Mouse (Mus musculus): Measurements from ENCODE around the gene Dmbt1. TPM values are rescaled to one million over a fixed set of nuclear protein-coding genes. Genes with fewer than 3 reads are reported as not detected.
"Not testable (repeated sequence)": the region's sequence is repeated elsewhere in the genome, so short reads cannot be mapped to it uniquely, and the experiment has no call there.

The Dmbt1 gene
- polyA plus RNA-seq, 1 experiment from 2014 or later, result not detected

DNA sequence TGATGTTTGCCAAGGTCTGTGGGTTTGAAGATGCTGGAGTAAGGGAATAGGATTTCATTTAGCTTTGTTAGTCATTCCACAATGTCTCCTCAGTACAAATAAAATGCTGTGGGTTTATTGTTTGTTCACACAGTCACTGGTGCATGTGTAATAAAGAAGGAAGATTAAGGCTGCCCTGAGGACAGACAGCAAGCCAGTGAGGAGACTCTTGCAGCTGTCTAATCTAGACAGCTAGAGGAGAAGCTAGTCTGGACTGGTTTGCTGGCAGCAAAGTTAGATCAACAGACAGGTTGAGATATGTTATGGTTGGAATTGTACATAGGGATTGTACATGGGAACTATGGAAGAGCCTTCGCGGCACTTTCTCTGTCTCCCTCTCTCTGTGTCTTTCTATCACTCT lies 24.6 kb upstream of the Dmbt1 start:
- Histone ChIP-seq H3K9ac (no peak overlapping the region), H3K4me1 (no peaks in the 10 kb centered on the region), H3K4me2 (no peak overlapping the region), H3K4me3 (no peak overlapping the region), H3K36me3 (no peaks in the 10 kb centered on the region), H3K27ac (no peak overlapping the region), H3K27me3 (no peaks in the 10 kb centered on the region), H3K9me3 (no peaks in the 10 kb centered on the region)
- ATAC-seq (ENCODE audit: borderline replicate concordance, extremely low read depth, low FRiP score, low TSS enrichment), result no peak
- WGBS, result 97% methylated on average over 2 of the region's 2 CpGs

DNA sequence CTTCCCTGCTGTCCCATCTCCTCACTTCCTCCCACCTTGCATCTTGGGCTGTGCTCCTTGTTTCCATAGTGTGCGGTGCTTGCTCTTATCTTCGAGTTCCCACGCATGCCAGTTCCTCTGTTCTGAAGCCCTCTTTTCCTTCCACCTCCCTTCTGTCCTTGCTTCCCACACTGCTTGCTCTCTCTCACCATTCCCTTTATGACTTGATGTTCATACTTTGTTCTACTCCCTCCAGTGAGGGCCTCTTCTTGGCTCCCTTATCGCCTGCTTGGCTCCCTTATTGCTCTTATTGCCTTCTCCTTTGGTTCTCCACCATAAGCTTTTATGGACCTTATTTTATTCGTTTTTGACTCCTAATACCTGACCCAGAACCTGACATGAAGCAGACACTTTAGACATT lies 22.7 kb upstream of the Dmbt1 start:
- no peaks in the 10 kb centered on the region for H3K36me3 ChIP-seq
- no peak for ATAC-seq (ENCODE audit: borderline replicate concordance, extremely low read depth, low FRiP score, low TSS enrichment)
- H3K9me3 ChIP-seq, result no peaks in the 10 kb centered on the region
- no peak overlapping the region for H3K9ac ChIP-seq
- H3K4me2 ChIP-seq, result no peak overlapping the region
- WGBS, result 72% methylated on average over 5 of the region's 5 CpGs
- H3K4me1 ChIP-seq, result no peaks in the 10 kb centered on the region
- no peak overlapping the region for H3K27ac ChIP-seq
- H3K4me3 ChIP-seq, result no peak overlapping the region
- H3K27me3 ChIP-seq, result no peaks in the 10 kb centered on the region

DNA sequence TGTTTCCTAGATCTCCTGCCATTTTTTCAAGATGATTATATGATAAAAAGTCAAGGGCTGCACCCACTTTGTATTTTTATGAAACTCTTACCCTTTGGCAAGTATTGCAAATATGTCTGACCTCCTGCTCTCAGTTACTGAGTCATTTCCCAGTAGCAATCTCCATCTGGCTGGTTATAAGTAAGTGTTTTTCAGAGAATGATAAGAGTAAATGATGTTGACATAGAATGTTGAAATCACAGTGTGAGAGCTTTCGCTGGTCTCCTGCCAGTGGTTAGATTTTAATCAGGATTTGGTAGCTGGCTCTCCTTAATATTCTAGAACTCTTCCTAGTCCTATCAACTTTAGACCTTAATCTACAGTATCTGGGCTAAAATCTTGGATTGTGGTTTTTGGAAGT lies 20.0 kb upstream of the Dmbt1 start:
- 36% methylated on average over 1 of the region's 1 CpGs for WGBS

DNA sequence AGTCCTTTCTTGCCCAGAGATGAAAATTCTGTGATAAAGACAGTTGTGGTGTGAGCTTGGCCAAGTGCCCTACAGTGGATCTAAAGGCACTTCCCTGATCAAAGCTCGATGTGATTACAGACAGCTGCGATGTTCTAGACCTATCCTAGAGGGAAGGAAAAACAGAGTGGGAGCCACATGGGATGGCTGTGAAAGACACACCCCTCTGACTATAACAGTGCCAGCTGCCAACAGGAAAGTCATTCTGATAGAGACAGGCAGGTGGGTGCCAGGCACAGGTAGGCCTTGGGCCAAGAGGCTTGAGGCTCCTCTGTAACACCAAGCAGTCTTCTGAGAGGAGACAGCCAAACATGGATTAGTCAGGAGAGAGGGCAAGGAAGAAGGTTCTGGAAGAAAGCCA lies 12.7 kb upstream of the Dmbt1 start:
- H3K27me3 ChIP-seq, result no peaks in the 10 kb centered on the region
- H3K4me2 ChIP-seq, result no peak overlapping the region
- no peak overlapping the region for H3K4me3 ChIP-seq
- no peak for ATAC-seq (ENCODE audit: borderline replicate concordance, extremely low read depth, low FRiP score, low TSS enrichment)
- no peaks in the 10 kb centered on the region for H3K9me3 ChIP-seq
- no peaks in the 10 kb centered on the region for H3K4me1 ChIP-seq
- no peak overlapping the region for H3K9ac ChIP-seq
- WGBS, result 74% methylated on average over 2 of the region's 2 CpGs
- no peak overlapping the region for H3K27ac ChIP-seq
- H3K36me3 ChIP-seq, result no peaks in the 10 kb centered on the region

More for the DNA sequence above, 20.0 kb upstream of the Dmbt1 start:
- no peak for ATAC-seq (ENCODE audit: borderline replicate concordance, extremely low read depth, low FRiP score, low TSS enrichment)
- no peak overlapping the region for H3K4me3 ChIP-seq
- H3K4me1 ChIP-seq, result no peaks in the 10 kb centered on the region
- H3K9ac ChIP-seq, result no peak overlapping the region
- no peaks in the 10 kb centered on the region for H3K27me3 ChIP-seq
- H3K4me2 ChIP-seq, result no peak overlapping the region
- no peaks in the 10 kb centered on the region for H3K36me3 ChIP-seq
- peak overlapping the region; percentile 22; the same call in 1 of the 2 replicates for H3K27ac ChIP-seq
- no peaks in the 10 kb centered on the region for H3K9me3 ChIP-seq

DNA sequence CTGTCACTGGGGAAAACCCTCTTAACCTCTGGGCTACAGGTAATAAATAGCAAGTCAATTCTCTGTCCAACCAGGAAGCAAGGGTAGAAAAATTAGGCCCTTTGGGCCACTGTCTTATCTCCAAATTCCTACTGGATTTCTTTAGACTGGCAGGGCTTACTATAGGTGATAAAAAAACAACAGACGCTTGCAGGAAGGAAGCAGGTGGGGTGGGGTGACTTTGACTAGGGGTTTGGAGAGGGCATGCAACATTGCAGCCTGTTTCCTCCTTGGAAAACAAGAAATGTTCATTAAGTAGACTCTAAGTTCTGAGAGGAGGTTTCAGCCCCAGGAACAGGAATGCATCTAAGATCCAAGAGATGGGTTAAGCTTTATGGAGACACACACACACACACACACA lies 7.0 kb upstream of the Dmbt1 start:
- Histone ChIP-seq H3K9me3 (no peaks in the 10 kb centered on the region), H3K27me3 (no peaks in the 10 kb centered on the region), H3K27ac (no peak overlapping the region), H3K4me2 (no peak overlapping the region), H3K4me1 (no peaks in the 10 kb centered on the region), H3K36me3 (no peaks in the 10 kb centered on the region), H3K4me3 (no peak overlapping the region), H3K9ac (no peak overlapping the region)
- no peak for ATAC-seq (ENCODE audit: borderline replicate concordance, extremely low read depth, low FRiP score, low TSS enrichment)
- WGBS, result 5% methylated on average over 1 of the region's 1 CpGs

DNA sequence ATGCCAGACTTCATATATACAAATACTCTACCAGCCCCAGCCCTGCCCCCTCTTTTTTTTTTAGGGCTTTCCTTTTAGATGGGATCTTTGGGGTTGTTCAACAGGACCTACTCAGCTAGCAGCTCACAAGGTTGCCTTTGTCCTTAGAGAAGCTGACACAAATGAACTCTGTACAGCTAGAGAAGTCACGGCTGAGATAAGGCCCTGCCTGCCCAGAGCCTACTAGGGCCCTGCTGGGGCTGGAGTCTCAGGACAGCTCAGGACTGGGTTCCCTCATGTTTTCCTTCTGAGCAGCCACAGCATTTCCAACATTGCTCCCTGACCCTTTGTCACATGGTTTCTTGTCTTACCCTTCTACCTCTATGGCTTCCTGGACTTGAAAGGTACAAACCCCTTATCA lies 4.3 kb upstream of the Dmbt1 start:
- no peak for ATAC-seq (ENCODE audit: borderline replicate concordance, extremely low read depth, low FRiP score, low TSS enrichment)
- no peak overlapping the region for H3K4me3 ChIP-seq
- H3K4me2 ChIP-seq, result no peak overlapping the region
- H3K27ac ChIP-seq, result no peak overlapping the region
- 58% methylated on average over 1 of the region's 1 CpGs for WGBS
- no peaks in the 10 kb centered on the region for H3K36me3 ChIP-seq
- no peak overlapping the region for H3K9ac ChIP-seq
- H3K9me3 ChIP-seq, result no peaks in the 10 kb centered on the region
- no peaks in the 10 kb centered on the region for H3K4me1 ChIP-seq
- H3K27me3 ChIP-seq, result no peaks in the 10 kb centered on the region

DNA sequence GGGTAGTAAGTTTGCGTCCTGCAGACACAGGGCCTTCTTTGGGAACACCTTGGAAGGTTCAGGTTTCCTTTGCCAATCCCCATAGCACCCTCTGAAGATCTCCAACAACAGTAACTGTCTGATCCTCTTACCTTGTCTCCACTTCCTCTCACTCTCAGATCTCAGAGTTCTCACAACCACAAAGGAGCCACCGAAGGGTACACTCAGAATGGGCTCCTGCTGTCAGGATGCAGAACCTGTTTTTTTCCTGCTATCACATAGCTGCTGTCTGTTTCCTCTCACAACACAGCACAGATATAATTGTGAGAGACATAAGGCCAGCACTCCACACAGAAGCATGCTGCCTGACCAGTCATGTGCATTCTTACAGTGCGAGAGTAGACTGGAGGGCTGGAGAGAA lies 4.5 kb downstream of the Dmbt1 start:
- no peaks in the 10 kb centered on the region for H3K9me3 ChIP-seq
- H3K4me3 ChIP-seq, result no peak overlapping the region
- H3K9ac ChIP-seq, result no peak overlapping the region
- no peaks in the 10 kb centered on the region for H3K4me1 ChIP-seq
- no peak for ATAC-seq (ENCODE audit: borderline replicate concordance, extremely low read depth, low FRiP score, low TSS enrichment)
- no peaks in the 10 kb centered on the region for H3K36me3 ChIP-seq
- 79% methylated on average over 3 of the region's 3 CpGs for WGBS
- no peak overlapping the region for H3K27ac ChIP-seq
- no peak overlapping the region for H3K4me2 ChIP-seq
- H3K27me3 ChIP-seq, result no peaks in the 10 kb centered on the region

DNA sequence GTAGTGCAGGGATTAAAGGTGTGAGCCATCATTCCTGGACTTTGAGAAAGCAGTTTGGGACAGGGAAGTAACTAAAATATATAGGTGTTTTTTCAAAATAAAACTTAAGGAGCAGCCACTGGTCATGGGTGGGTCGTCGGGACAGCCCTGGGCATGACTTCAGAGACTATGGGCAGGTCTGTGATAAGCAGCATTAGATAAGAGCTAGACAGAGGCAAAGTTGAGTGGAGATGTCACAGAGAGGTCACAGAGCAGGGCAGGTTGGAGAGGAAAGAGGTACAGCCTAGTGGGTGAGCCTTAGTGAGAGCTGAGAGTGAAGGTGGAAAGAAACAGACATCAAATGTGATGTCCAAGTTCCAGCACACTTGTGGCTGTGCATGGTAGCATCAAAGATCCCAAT lies 5.2 kb downstream of the Dmbt1 start:
- Histone ChIP-seq H3K9me3 (no peaks in the 10 kb centered on the region), H3K27ac (no peak overlapping the region), H3K4me1 (no peaks in the 10 kb centered on the region), H3K27me3 (no peaks in the 10 kb centered on the region), H3K36me3 (no peaks in the 10 kb centered on the region), H3K4me3 (no peak overlapping the region), H3K4me2 (no peak overlapping the region), H3K9ac (no peak overlapping the region)
- no peak for ATAC-seq (ENCODE audit: borderline replicate concordance, extremely low read depth, low FRiP score, low TSS enrichment)
- WGBS, result 45% methylated on average over 2 of the region's 2 CpGs

DNA sequence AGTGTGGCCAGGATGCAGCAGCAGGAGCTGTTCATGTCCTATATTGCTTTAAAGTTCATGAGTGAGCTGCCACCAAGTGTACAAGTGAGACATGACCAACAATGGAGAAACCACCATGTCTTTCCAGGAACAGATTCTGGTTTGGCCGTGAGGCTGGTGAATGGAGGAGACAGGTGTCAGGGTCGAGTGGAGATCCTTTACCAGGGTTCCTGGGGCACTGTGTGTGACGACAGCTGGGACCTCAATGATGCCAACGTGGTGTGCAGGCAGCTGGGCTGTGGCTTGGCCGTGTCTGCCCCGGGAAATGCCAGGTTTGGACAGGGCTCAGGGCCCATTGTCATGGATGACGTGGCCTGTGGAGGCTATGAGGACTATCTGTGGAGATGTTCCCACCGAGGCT lies 8.9 kb downstream of the Dmbt1 start:
- WGBS, result 84% methylated on average over 8 of the region's 8 CpGs
- H3K9ac ChIP-seq; H3K4me3 ChIP-seq; ATAC-seq (ENCODE audit: borderline replicate concordance, extremely low read depth, low FRiP score, low TSS enrichment); H3K27ac ChIP-seq; H3K4me1 ChIP-seq; H3K4me2 ChIP-seq; H3K27me3 ChIP-seq; H3K9me3 ChIP-seq; H3K36me3 ChIP-seq: not testable (repeated sequence)

DNA sequence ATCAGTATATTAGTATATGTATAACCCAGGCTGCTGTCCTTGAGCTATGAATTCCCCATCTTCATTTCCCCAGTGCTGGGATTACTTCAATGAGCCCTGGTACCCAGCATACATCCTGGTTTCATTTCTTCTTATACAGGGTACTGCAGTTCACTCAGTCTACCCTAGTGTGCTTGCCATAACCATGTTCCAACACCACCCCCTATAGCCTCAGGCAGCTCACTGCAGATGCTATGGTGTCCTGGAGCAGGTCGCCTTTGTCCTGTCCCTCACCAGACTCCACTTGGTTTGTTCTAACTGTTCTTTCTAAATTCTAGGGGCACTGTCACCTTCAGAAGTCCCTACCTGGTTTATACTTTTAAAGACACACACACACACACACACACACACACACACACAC lies 10.8 kb downstream of the Dmbt1 start:
- Histone ChIP-seq H3K27ac (no peak overlapping the region), H3K4me2 (no peak overlapping the region), H3K4me3 (no peak overlapping the region), H3K4me1 (no peaks in the 10 kb centered on the region), H3K36me3 (no peaks in the 10 kb centered on the region), H3K9me3 (no peaks in the 10 kb centered on the region), H3K27me3 (no peaks in the 10 kb centered on the region), H3K9ac (no peak overlapping the region)
- ATAC-seq (ENCODE audit: borderline replicate concordance, extremely low read depth, low FRiP score, low TSS enrichment), result no peak
- 48% methylated on average over 1 of the region's 1 CpGs for WGBS

DNA sequence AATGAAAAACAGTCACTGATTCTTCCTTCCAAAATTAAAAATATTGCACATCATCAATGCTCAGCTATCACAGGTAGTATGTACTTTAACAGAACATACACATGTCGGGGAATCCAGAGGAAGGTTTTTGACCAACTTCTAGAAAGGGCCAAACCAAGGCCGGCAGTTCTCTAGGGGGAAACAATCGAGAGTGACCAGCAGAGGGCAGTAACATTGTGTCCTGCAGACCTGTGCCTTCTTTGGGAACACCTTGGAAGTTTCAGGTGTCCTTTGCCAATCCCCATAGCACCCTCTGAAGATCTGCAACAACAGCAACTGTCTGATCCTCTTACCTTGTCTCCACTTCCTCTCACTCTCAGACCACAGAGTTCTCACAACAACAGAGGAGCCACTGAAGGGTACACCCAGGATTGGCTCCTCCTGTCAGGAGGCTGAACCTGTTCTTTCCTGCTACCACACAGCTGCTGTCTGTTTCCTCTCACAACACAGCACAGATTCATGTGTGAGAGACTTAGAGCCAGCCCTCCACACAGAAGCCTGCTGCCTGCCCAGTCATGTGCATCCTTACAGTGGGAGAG lies 13.5 kb downstream of the Dmbt1 start:
- not testable (repeated sequence) for H3K9me3 ChIP-seq; H3K27me3 ChIP-seq; H3K4me1 ChIP-seq; H3K4me2 ChIP-seq; H3K9ac ChIP-seq; H3K36me3 ChIP-seq; ATAC-seq (ENCODE audit: borderline replicate concordance, extremely low read depth, low FRiP score, low TSS enrichment); H3K27ac ChIP-seq; H3K4me3 ChIP-seq
- WGBS, result 23% methylated on average over 3 of the region's 3 CpGs

DNA sequence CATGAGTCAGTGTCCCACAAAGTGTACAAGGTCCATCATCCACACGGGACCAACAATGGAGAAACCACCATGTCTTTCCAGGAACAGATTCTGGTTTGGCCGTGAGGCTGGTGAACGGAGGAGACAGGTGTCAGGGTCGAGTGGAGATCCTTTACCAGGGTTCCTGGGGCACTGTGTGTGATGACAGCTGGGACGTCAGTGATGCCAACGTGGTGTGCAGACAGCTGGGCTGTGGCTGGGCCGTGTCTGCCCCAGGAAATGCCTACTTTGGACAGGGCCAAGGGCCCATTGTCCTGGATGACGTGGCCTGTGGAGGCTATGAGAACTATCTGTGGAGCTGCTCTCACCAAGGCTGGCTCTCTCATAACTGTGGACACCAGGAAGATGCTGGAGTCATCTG lies 18.0 kb downstream of the Dmbt1 start:
- not testable (repeated sequence) for H3K36me3 ChIP-seq; H3K4me2 ChIP-seq; H3K27me3 ChIP-seq; H3K9ac ChIP-seq; H3K9me3 ChIP-seq; H3K27ac ChIP-seq; H3K4me3 ChIP-seq; H3K4me1 ChIP-seq; ATAC-seq (ENCODE audit: borderline replicate concordance, extremely low read depth, low FRiP score, low TSS enrichment)
- WGBS, result 76% methylated on average over 8 of the region's 8 CpGs

DNA sequence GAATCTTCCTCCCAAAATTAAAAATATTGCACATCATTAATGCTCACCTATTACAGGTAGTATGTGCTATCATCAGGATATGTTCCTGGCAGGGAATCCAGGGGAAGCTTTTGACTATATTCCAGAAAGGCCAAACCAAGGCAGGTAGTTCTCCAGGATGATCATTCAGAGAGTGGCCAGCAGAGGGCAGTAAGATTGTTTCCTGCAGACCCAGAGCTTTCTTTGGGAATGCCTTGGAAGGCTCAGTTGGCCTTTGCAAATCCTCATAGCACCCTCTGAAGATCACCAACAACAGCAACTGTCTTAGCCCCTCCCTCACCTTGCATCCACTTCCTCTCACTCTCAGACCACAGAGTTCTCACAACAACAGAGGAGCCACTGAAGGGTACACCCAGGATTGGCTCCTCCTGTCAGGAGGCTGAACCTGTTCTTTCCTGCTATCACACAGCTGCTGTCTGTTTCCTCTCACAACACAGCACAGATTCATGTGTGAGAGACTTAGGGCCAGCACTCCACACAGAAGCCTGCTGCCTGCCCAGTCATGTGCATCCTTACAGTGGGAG lies 23.0 kb downstream of the Dmbt1 start:
- no peaks in the 10 kb centered on the region for H3K27me3 ChIP-seq
- no peak overlapping the region for H3K9ac ChIP-seq
- no peaks in the 10 kb centered on the region for H3K9me3 ChIP-seq
- no peaks in the 10 kb centered on the region for H3K4me1 ChIP-seq
- ATAC-seq (ENCODE audit: borderline replicate concordance, extremely low read depth, low FRiP score, low TSS enrichment), result no peak
- no peak overlapping the region for H3K4me2 ChIP-seq
- no peaks in the 10 kb centered on the region for H3K36me3 ChIP-seq
- H3K4me3 ChIP-seq, result no peak overlapping the region
- H3K27ac ChIP-seq, result no peak overlapping the region
